ENCODE assay signal across 12 mouse cellular contexts in the genomic region with DNA sequence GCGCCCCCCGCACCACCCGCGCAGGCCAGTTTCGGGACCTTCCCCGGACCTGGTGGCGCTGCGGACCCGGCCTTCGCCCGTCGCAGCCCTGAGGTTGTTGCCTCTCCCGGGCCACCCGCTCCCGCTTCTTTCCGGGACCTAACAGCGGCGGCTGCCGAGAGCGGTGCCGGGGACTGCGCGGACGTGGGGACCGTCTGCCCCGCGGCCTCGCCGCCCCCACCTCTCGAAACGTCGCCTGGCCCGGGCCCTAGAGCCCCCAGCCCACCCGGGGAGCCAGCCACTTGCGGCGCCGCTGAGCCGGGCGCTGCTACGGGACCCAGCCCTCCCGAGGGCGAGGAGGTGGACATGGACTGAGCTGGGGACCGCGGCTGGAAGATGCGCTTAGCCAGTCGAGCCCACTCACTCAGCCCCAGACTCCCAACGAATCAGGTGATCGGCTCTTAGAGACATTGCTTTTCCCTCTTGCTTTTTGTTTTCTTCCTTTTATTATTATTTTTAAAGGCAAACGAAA. TPM values are rescaled to one million over a fixed set of nuclear protein-coding genes. Genes with fewer than 3 reads are reported as not detected.
DNase-seq lines count a peak whose midpoint lies in the region; ATAC-seq lines count a peak whose summit lies in the region.
"Had no signal": no experiment of that assay in that cellular context is flagged by ENCODE, and none has a peak within 500 bp of the region (broad histone marks: within the 10 kb centered on the region; RNA-seq: fewer than 3 reads in every experiment).

No protein-coding gene starts in this region.

- H3K4me1 ChIP-seq in embryonic facial prominence, embryonic 10.5 days, result peaks cover 46% of the 10 kb centered on the region
- peaks cover 7% of the 10 kb centered on the region for H3K4me1 ChIP-seq in hindbrain, embryonic 16.5 days (ENCODE audit: control insufficient read depth, insufficient read depth, low read depth, low read length)
- H3K4me1 ChIP-seq in neural tube, embryonic 15.5 days, result peaks cover 46% of the 10 kb centered on the region

- H3K9me3 ChIP-seq in embryonic facial prominence, embryonic 10.5 days, result no peaks in the 10 kb centered on the region
- H3K9me3 ChIP-seq in hindbrain, embryonic 16.5 days (ENCODE audit: control insufficient read depth, low read length), result no peaks in the 10 kb centered on the region
- no peaks in the 10 kb centered on the region for H3K9me3 ChIP-seq in neural tube, embryonic 15.5 days (replicated peaks)
- H3K9me3 ChIP-seq: megakaryocyte, embryonic 14.5 days had no signal

- H3K4me2 ChIP-seq in hindbrain, embryonic 16.5 days (ENCODE audit: low read length), result peak overlapping the region; percentile 59
- peak overlapping the region; percentile 59 for H3K4me2 ChIP-seq in neural tube, embryonic 15.5 days

- H3K27me3 ChIP-seq in embryonic facial prominence, embryonic 10.5 days (replicated peaks; ENCODE audit: low read depth, poor library complexity, severe bottlenecking), result peaks cover 100% of the 10 kb centered on the region
- H3K27me3 ChIP-seq in hindbrain, embryonic 16.5 days (replicated peaks; ENCODE audit: control insufficient read depth, insufficient read depth, low read length), result peaks cover 20% of the 10 kb centered on the region
- H3K27me3 ChIP-seq in neural tube, embryonic 15.5 days (replicated peaks), result peaks cover 59% of the 10 kb centered on the region

- ATAC-seq in hindbrain, embryonic 16.5 days, result no peak
- no peak for ATAC-seq in neural tube, embryonic 15.5 days (ENCODE audit: low FRiP score)
- no peak for ATAC-seq in activated CD4-positive, CD25-positive, alpha-beta regulatory T cell, adult 4 months

- H3K9ac ChIP-seq in hindbrain, embryonic 16.5 days (ENCODE audit: low read depth, low read length), result peak overlapping the region; percentile 66
- peak overlapping the region; percentile 49 for H3K9ac ChIP-seq in neural tube, embryonic 15.5 days (replicated peaks)

- WGBS in embryonic facial prominence, embryonic 10.5 days, result under 1% methylated on average over 49 of the region's 49 CpGs
- under 1% methylated on average over 25 of the region's 49 CpGs for WGBS in hindbrain, embryonic 16.5 days
- under 1% methylated on average over 49 of the region's 49 CpGs for WGBS in neural tube, embryonic 15.5 days

- no peaks in the 10 kb centered on the region for H3K36me3 ChIP-seq in embryonic facial prominence, embryonic 10.5 days (replicated peaks)
- no peaks in the 10 kb centered on the region for H3K36me3 ChIP-seq in hindbrain, embryonic 16.5 days (ENCODE audit: control insufficient read depth, insufficient read depth, low read length)
- H3K36me3 ChIP-seq in neural tube, embryonic 15.5 days, result no peaks in the 10 kb centered on the region

- peak overlapping the region; percentile 44 for H3K27ac ChIP-seq in embryonic facial prominence, embryonic 10.5 days (replicated peaks)
- peak overlapping the region; percentile 86 for H3K27ac ChIP-seq in hindbrain, embryonic 16.5 days (ENCODE audit: low read depth, low read length)
- peak overlapping the region; percentile 80 for H3K27ac ChIP-seq in neural tube, embryonic 15.5 days (replicated peaks)

- H3K4me3 ChIP-seq in embryonic facial prominence, embryonic 10.5 days, result peak overlapping the region; percentile 42
- peak overlapping the region; percentile 52 for H3K4me3 ChIP-seq in hindbrain, embryonic 16.5 days (ENCODE audit: low read length)
- peak overlapping the region; percentile 46 for H3K4me3 ChIP-seq in neural tube, embryonic 15.5 days (replicated peaks)
- H3K4me3 ChIP-seq: megakaryocyte, embryonic 14.5 days had no signal

- peak; percentile 26 for DNase-seq in kidney, postnatal 10 days
- no peak for DNase-seq in kidney, adult 11 months
- DNase-seq in embryonic facial prominence, embryonic 10.5 days (ENCODE audit: low spot score), result no peak
- no peak for DNase-seq in adrenal gland, postnatal 36 days
- DNase-seq: gastrocnemius, postnatal 14 days; right cerebral cortex, postnatal 14 days; thymus, adult 2 months had no signal

RNA-seq across cellular contexts. Expression of a gene that starts 4.2 kb away (rescaled TPM):
- polyA plus RNA-seq in embryonic facial prominence, embryonic 10.5 days (2016; fragmentation: Nextera tagmentation; extraction: Ambion mirVana), result 3.3 and 4.7 TPM in 2 replicates
- 24.9 and 26.7 TPM in 2 replicates for polyA plus RNA-seq in hindbrain, embryonic 16.5 days (2015; fragmentation: Nextera tagmentation; extraction: Ambion mirVana)
- 23.7 and 35.3 TPM in 2 replicates for polyA plus RNA-seq in neural tube, embryonic 15.5 days (2015; fragmentation: Nextera tagmentation; extraction: Ambion mirVana)
- not detected for polyA plus RNA-seq in activated CD4-positive, CD25-positive, alpha-beta regulatory T cell, adult 4 months (2017; shearing (Covaris generic))
- total RNA-seq in adrenal gland, postnatal 36 days (2021), result not detected
- total RNA-seq: gastrocnemius, postnatal 14 days had no signal
- polyA plus RNA-seq: Patski had no signal
